Mouse (Mus musculus): ENCODE results near the gene Lgals3bp. TPM values are rescaled to one million over a fixed set of nuclear protein-coding genes. Genes with fewer than 3 reads are reported as not detected.
A peak's percentile ranks its signal among the peaks of the same experiment; 100 is the strongest.

The Lgals3bp gene
- total RNA-seq (2021) = 10 to 100 TPM; 18.3 to 18.8 TPM
- long read RNA-seq, transcript Lgals3bp-201 (6 exons, 2,330 nt) = major isoform, 15 of 18 reads
- long read RNA-seq, partial matches to known transcripts = 1 of 18 reads
- long read RNA-seq, other reads (novel, unspliced or antisense) = 2 of 18 reads

DNA sequence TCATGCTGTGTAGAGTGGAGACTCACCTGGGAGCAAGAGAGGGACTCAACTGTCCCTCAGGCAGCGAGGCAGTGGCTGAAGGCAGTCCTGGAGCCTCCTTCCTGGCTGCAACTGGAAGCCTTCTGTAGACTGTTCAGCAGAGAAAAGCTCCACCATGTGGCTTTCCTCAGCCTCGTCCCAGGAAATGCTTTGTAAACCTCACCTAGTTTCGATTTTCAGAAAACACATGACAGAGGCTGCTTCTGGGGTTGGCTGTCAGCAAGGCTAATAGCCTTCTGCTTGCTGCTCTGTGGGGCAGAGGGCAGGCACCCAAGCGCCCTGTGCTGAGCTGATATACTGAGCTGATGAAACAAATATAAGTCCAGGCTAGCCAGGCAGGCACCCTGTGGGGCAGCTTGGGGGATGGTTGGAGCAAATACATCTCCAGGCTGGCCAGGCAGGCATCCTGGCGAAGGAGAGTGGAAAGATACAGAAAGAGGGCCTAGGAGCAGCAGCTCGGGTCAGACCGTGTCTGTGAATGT lies at the start of gene Lgals3bp:
Gene Lgals3bp (minus strand): TSS at position 333 of the 521 bp plus-strand sequence.
- DNase-seq (ENCODE audit: low spot score in 2 of 2) = peak; percentile 43 to 73

DNA sequence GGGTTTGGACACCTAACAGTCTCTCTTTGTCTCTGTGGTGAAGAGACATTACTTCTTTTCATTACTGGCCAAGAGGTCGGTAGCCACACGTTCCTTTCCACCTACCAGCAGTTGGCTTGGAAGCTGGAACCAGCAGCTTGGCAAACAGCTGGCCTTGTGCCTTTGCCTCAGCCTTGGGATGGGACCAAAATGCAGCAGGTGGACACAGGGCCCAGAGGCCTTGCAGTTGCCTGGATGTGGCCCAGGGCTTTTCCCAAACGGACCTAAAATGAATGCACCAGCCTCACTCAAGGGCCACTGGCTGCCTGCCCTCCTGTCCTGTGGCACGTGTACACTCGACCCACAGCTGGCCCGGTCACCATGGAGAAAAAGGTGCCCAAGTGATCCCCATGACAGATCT lies 49.3 kb upstream of the Lgals3bp start:
- DNase-seq (ENCODE audit: low spot score in 2 of 2) = no peak

GRCm38 (mm10) chr11:118448385-118448784 lies 46.5 kb upstream of the Lgals3bp start:
- no peak for DNase-seq (ENCODE audit: low spot score in 2 of 2)

GRCm38 (mm10) chr11:118447346-118447745 lies 45.5 kb upstream of the Lgals3bp start:
- no peak for DNase-seq (ENCODE audit: low spot score in 2 of 2)

DNA sequence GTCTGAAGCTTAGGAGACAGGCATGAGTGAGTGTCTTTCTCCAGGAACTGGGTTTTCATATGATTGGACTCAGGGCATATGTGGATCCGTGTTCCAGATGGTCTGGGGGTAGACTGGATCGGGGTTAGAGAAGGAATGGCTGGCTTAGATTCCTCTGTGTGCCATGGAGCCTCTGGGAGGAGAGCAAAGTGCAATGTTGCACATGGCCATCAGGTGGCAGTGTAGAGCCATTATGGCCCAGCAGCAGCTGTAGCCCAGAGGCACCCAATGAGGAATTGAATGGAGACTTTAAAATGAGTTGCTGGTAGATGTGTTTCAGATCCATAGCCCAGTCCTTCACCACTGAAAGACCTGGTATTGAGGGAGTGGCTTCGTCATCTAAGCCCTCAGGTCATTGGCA lies 44.0 kb upstream of the Lgals3bp start:
- peak; percentile 61 to 80 for DNase-seq (ENCODE audit: low spot score in 2 of 2)

DNA sequence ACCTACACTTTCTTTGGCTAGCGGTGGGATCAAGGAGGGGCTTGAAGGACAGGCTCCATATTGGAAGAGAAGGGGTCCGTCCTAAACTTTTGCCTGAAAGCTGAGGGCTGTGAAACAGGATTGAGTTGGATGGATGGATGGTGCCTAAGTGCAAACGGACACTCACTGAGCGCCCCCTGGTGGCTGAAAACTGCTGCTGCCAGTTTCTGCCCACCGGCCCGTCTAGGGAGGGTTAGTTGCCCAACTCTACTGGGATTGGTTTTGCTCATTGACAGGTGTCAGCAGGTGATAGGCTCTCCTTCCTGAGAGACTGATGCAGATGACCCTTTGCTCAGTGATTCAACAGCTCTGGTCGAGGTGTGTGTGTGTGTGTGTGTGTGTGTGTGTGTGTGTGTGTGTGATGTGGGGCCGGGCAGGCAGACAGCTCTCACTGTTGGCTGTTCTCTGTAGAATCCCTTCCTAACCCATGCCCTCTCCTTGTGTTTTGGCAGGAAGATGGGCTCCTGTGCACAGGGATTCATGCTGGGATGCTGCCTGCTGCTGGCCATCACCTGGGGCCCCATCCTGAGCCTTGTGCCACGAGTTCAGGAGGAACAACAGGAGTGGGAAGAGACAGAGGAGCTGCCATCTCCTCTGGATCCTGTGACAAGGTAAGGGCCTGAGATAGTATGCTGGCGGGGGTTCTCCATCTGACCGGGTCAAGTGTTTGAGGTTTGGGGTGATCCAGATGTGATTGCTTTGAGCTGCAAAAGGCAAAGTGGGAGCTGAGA lies 41.5 kb upstream of the Lgals3bp start:
- DNase-seq (ENCODE audit: low spot score in 2 of 2) = peak in 1 of 2 experiments; percentile 69

DNA sequence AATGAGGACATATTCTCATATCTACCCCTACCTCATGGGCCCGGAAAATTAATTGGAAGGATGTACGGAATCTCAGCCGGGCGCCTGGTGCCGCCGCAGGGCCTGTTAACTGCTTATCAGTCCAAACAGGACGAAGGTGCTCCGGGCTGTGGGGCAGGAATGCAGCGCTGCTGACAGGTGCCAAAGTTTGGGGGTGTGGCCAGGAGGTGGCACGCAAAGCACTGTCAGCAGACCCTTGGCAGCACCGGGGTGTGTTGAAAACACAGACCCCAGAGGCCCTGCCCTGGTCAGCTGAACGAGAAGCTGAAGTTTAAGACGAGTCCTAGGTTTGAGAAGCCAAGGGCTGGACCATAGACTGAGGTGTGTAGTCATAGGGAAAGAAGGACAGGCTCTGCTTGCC lies 40.8 kb upstream of the Lgals3bp start:
- DNase-seq (ENCODE audit: low spot score in 2 of 2) = no peak

DNA sequence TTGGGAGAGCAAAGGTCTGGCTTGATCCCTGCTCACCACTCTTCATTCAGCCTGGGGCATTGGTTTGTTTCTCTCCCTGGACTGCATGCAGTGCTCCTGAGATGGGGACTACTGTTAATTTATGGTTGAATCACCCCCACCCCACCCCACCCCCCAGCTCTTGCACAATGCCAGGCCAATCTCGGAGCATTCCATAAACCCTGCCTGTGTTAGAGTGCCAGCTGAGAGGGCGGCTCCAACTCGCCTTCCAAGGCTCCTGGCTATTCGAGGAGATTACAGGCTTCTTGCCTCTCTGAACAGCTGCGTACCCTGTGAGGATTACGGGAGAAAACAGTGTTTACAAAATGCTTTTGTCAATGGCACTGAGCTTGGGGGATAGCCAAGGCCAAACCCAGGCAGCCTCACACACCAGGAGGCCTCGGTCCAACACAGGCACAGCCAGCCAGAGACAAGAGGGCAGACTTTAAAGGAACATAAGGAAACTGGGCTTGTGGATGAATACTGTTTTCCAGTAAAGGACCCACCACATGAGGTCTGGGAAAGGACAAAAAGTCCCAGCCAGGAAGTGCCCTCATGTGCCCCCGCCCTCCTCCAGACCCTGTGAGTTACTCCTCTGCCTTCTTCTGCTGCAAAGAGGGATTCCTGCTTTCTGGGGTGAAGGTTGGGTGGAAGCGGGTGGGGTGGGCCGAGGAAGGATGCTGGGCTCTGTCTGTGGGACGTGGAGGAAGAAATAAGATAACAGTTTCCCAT lies 36.9 kb upstream of the Lgals3bp start:
- DNase-seq (ENCODE audit: low spot score in 2 of 2) = no peak

GRCm38 (mm10) chr11:118436471-118436935 lies 34.6 kb upstream of the Lgals3bp start:
- DNase-seq (ENCODE audit: low spot score in 2 of 2) = peak in 1 of 2 experiments; percentile 41

- DNase-seq (ENCODE audit: low spot score in 2 of 2) = no peak
Measured at GRCm38 (mm10) chr11:118434093-118434492, 32.2 kb upstream of the Lgals3bp start.

- DNase-seq (ENCODE audit: low spot score in 2 of 2) = no peak
Measured at GRCm38 (mm10) chr11:118433398-118433868, 31.5 kb upstream of the Lgals3bp start.

GRCm38 (mm10) chr11:118431100-118431948 lies 29.4 kb upstream of the Lgals3bp start:
- no peak for DNase-seq (ENCODE audit: low spot score in 2 of 2)

DNA sequence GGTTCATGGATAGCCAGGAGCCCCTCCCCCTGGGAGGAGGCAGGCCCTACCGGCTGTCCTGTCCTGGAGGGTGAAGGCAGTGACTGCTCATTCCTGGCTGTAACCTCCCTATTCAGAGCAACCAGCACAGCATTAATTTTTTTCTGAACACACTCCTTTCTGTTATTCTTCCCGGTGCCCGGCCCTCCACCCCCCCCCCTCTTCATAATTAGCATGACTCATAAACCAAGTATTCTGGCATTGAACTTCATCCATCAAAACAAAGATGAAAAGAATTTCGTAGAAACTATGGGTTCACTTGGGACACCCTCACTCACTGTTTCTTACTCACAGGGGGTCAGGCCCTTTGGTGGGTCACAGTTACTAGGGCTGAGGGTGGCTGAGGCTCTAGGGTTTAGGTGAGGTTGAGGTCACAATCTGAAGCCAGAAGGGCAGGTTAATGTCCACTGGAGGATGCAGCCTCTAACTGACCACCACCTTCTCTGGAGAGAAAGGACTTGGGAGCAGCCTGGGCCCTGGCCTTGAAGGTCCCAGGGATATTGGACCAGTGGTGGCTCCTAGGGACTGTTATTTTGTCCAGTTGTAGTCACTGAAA lies 28.5 kb upstream of the Lgals3bp start:
- DNase-seq (ENCODE audit: low spot score in 2 of 2) = no peak

DNA sequence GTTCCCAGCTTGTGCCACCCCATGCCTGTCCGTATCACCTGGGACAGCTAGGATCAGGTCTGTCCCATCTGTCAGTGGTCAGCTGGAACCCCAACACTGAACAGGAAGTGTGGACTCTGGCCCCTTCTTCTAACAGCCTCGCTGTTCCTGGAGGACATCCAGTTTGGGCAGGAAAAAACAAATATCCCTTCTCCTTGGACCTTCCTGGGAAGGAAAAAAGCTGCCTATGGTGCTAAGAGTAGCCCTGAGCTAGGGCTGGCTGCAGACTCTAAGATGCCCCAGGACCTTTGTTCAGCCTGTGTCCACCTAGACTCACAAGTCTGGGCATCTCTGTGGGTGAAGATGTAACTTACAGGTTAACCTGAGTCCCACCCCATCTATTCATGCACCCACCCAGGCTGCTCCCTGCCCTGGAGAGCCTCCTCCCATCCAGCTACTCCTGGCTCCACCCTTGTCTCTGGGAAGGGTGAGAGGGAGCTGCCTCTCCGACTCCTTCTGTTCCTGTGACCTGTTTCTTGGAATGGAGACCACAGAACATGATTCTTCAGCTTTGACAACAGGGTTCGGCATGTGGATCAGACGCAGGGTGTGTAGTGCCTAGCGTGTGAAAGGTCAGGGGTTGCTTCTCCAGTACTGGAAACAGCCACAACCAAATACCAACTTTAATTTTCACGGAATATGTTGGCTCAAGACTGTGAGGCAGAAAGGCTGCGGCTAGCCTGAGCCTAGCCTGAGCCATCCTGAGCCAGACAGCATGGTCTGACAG lies 27.2 kb upstream of the Lgals3bp start:
- DNase-seq (ENCODE audit: low spot score in 2 of 2) = no peak

- DNase-seq (ENCODE audit: low spot score in 2 of 2) = no peak
Measured at GRCm38 (mm10) chr11:118428460-118428868, 26.6 kb upstream of the Lgals3bp start.

- no peak for DNase-seq (ENCODE audit: low spot score in 2 of 2)
Measured at GRCm38 (mm10) chr11:118427986-118428385, 26.1 kb upstream of the Lgals3bp start, which contains the start of gene C1qtnf1. Gene C1qtnf1 (plus strand): TSS chr11:118428203.

DNA sequence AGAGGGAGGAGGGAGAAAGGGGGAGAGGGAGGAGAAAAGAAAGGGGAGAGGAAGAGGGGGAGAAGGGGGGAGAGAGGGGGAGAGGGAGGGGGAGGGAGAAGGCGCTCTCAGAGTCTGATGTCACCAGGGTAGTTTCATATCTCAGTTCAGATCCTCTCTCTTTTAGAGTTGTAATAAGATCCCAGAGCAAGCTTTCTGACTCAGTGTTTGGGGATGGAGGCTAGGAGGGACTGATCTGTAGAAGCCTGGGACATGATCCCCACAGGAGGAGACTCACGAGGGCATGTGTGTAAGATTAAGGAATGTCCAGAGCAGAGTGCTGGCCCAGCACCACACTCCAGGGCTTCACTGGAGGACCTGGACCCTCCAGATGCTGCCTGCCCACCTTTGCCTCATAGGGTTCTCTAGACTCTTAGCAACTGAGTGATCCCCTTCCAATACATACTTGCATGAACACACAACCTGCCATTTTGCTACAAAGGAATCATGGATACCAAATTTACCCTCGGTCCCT lies 25.4 kb upstream of the Lgals3bp start:
- no peak for DNase-seq (ENCODE audit: low spot score in 2 of 2)

DNA sequence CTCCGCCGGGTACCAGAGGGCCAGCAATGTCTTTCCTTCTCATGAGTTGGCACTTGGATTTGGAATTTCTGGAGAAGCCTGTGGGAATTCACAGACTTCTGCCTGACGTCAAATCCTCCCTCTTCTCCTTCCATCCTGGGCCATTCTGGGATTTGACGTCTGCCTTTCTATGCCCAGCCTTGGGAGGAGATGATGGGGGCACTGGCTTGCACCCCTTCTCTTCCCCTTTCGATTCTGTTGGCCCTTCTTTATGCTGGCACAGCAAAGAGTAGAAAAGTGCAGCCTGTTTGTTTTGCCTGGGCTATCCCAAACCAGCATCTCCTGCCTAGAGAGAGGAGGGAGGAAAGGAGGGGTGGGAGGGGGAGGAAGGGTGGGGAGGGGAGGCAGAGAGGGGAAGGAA lies 24.9 kb upstream of the Lgals3bp start:
- DNase-seq (ENCODE audit: low spot score in 2 of 2) = no peak

- no peak for DNase-seq (ENCODE audit: low spot score in 2 of 2)
Measured at GRCm38 (mm10) chr11:118424621-118425335, 22.9 kb upstream of the Lgals3bp start.
